Mouse (Mus musculus) Muller cell, postnatal 12 days (primary cell): Measurements from ENCODE around the gene Edc4.
"Not testable (repeated sequence)": the region's sequence is repeated elsewhere in the genome, so short reads cannot be mapped to it uniquely, and the experiment has no call there.

Source experiments
- DNase-seq: peaks from one replicate; pipeline ENCODE4 v3.0.0-alpha.2; 2015; ENCODE audit errors: inconsistent ontology term

Edc4 gene

GRCm38 (mm10) chr8:105880754-105881520 is at the start of gene Edc4:
Gene Edc4, plus strand, starts transcription at chr8:105880881.
- DNase-seq: peak; percentile 88

DNA sequence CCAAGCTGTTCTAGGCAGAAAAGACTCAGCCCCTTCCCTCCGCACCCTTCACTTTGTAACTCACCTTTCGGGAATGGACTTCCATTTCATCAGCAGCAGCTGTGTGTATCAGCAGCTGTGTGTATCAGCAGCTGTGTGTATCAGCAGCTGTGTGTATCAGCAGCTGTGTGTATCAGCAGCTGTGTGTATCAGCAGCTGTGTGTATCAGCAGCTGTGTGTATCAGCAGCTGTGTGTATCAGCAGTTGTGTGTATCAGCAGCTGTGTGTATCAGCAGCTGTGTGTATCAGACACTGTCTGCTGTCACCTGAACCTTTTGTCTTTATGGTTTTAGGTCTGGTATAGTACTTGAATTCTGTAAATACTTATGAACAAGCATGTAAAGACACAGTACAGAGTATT is 46.9 kb upstream of the Edc4 start:
- DNase-seq: not testable (repeated sequence)

DNA sequence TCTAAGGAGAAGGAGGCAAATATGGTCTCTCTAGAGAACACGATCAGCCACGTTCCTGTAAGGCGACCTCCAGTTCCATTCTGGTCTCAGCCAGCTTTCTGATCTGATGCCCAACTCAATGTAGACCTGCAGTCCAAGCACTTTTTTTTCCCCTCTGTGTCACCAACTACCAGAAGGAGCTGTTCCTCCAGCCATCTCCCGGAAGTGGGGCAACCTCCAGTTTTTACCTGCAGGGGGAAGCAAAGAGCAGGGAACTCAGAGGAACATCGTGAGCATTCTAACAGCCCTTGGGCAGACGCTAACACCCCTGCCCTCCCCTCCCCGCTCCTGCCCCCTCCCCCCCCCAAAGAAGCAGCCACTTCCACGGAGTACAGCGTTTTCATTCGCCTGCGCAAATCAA is 45.4 kb upstream of the Edc4 start:
- peak; percentile 58 for DNase-seq

DNA sequence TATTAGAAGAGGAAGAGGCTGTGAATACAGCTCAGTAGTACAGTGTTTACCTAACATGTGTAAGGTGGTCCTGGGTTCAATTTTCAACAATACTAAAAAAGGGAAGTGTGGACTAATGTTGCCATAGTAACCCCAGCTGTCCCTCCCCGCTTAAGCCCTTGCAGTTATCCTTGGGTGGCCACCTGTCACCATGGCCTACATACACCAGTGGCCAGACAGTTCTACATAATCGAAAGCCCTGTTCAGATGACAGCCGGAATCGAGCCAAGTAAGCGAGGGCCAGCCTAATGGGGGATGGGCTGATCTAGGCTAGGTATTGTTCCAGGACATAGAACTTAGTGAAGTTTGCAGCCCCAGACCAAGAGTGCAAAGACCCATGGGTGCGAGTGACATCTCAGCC is 43.7 kb upstream of the Edc4 start:
- DNase-seq: no peak

DNA sequence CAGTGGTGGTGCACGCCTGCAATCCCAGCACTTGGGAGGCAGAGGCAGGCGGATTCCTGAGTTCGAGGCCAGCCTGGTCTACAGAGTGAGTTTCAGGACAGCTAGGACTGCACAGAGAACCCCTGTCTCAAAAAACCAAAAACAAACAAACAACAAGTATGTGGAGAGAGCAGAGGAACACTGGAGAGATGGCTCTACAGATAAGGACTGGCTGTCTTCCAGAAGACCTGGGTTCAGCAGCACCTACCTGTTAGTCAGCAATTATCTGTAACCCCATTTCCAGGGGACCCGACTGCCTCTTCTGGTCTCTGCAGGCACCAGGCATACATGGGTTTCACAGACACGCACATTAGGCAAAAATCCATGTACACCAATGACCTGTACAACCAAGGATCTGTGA is 41.5 kb upstream of the Edc4 start:
- DNase-seq: no peak

- DNase-seq: no peak
These were observed 34.0 kb upstream of the Edc4 start for GRCm38 (mm10) chr8:105846678-105847077.

GRCm38 (mm10) chr8:105850014-105850413 is 30.7 kb upstream of the Edc4 start:
- no peak for DNase-seq

GRCm38 (mm10) chr8:105850611-105851010 is 30.1 kb upstream of the Edc4 start:
- DNase-seq: no peak

- peak; percentile 87 for DNase-seq
These were observed 29.0 kb upstream of the Edc4 start for GRCm38 (mm10) chr8:105851651-105852143.

GRCm38 (mm10) chr8:105852146-105852729 is 28.4 kb upstream of the Edc4 start:
- peak; percentile 8 for DNase-seq

DNA sequence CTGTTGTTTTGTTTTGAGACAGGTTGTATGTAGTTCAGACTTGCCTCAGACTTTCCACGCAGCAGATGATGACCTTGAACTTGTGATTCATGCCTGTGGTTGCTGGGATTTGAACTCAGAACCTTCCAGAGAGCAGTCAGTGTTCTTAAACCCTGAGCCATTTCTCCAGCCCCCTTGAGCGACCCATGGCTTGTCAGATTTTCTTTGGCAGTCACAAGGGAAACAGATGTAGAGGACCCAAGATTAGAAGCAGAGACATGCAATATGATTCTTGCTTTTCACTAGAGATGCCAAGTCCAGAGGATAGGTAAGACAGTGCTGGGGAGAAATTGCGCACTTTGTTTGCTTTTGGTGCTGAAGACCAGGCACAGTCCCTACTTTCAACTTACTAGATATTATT is 27.5 kb upstream of the Edc4 start, which contains the start of gene Cenpt:
TSS of gene Cenpt (minus strand) at position 101 of the 400 bp plus-strand sequence.
- no peak for DNase-seq

- DNase-seq: no peak
These were observed 26.4 kb upstream of the Edc4 start for GRCm38 (mm10) chr8:105854303-105854702.

DNA sequence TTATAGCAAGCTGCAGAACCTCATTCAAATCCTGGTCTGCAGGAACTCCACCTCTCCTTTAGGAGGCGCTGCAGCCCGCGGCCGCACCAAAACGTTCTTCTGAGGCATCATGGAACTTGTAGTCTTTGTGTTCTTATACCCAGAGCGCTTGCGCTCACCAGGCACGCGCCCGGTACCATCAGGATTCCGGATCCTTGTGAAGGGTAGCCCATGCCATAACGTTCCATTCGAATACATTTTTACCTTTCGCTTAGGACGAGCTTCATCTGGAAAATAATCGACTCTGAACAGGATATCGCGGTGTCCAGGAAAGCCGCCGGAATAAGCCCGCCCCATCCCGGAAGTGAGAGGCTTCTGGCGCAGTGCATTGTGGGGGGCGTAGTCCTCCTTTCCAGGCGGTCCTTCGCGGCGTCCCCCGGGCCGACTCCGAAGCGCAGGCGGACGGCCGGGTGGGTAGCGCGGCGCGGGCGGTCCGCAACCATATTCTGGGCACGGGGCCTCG is 25.9 kb upstream of the Edc4 start, which contains the start of gene Thap11:
TSS of gene Thap11 (plus strand) at position 418 of the 502 bp plus-strand sequence.
- DNase-seq: peak; percentile 95

GRCm38 (mm10) chr8:105855248-105856167 is 25.2 kb upstream of the Edc4 start:
- no peak for DNase-seq

DNA sequence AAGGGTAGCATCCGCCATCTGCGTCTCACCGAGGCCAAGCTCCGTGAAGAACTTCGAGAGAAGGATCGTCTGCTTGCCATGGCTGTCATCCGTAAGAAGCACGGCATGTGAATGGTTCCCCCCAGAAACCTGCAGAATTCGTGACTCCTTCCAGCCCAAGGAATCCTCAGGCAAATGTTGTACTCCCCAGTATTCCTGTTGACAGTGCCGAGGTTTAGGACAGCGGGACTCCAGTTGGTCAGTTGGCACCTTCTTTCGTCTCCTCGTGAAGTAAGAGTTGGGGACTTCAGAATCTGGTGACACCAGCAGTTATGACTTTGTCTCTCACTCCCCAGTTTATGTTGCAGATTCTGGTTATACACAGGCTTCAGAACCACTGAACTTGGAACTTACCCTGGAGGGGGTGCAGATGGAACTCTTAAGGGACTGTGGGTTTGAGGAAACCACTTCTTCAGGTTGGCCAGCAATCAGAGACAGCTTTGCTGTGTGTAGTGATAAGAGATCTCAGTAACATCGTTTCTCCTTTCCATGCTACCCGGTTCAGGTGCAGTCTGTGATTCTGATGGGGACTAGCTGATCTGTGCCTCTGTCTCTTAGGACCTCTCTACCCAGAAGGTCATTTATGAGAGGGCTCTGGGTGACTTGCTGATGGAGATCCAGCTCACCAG is 24.4 kb upstream of the Edc4 start:
- no peak for DNase-seq

- DNase-seq: no peak
These were observed 22.2 kb upstream of the Edc4 start for GRCm38 (mm10) chr8:105858495-105858894.

GRCm38 (mm10) chr8:105859314-105859713 is 21.4 kb upstream of the Edc4 start:
- no peak for DNase-seq

GRCm38 (mm10) chr8:105860143-105860981 is 20.3 kb upstream of the Edc4 start, which contains the start of gene Nutf2:
Gene Nutf2, plus strand, starts transcription at chr8:105860580.
- peak; percentile 100 for DNase-seq

GRCm38 (mm10) chr8:105861951-105862350 is 18.7 kb upstream of the Edc4 start:
- DNase-seq: peak; percentile 55

DNA sequence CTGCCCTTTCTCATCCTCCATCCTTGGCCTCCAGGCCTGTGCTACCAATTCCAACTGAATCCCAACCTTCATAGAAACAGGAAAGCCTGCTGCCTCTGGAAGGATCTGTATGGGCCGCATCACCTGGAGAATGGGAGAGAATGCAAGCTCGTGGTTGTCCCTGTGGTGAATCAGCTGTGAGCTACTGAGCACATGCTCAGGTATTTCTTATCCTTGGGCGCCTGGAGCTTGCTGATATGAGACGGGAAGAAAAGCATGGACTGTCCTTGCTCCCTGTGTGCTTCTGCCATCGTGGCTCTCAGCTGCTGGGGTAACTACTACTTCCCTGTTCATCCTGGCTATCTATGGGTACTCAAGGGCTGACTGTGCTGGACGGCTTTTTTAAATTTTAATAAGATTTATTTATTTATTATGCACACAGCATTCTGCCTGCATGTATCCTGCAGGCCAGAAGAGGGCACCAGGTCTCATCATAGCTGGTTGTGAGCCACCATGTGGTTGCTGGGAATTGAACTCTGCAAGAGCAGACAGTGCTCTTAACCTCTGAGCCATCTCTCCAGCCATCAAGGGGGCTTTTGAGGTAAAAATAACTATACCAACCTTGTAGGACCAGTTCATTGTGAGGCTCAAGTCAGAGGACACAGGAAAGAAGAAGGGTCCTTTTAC is 14.2 kb upstream of the Edc4 start:
- no peak for DNase-seq
